Mouse (Mus musculus) kidney, adult 2 months (tissue): ENCODE measurements around the gene Amer2.

Source experiments
- CTCF ChIP-seq: fragments of 200-500 bp; conservative IDR thresholded peaks from 2 replicates; pipeline ENCODE4 v1.5.1; 2011; ENCODE audit warnings: low read depth, mild to moderate bottlenecking, control low read depth, low read length, moderate library complexity, mixed read lengths; ENCODE audit not compliant: insufficient read depth, insufficient read length
- POLR2A ChIP-seq: fragments of 200-500 bp; IDR thresholded peaks from one replicate; pipeline ENCODE4 v1.6.1; 2011; ENCODE audit warnings: low read depth, low read length, control low read depth

DNA sequence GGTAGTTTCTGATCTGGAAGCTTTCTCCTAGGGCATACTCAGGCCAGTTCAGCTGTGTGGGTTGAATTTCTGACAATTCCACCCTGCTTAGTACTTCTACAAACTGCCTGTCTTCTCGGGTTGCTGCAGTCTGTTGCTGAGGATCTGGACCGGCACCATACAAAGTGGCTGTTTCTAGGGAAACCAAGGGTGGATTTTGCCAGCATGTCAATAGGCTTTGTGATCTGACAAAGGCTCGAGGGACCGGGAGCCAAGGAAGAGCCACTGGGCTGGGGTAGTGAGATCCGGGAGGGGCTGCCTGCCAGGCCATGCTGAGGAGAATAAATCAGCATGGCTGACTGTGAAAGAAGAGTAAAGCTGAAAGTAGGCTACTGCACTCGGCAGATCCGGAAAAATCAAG is 25.8 kb downstream of the Amer2 start:
- TF ChIP-seq CTCF = no peak
- TF ChIP-seq POLR2A = no peak
